Mouse (Mus musculus): ENCODE measurements at regions not wholly inside any gene's neighbourhood (a gene's known extent, or its start where the extent isn't known, plus 50 kb on each side); places are given as distances from the start of the nearest gene placed in this dataset.

DNA sequence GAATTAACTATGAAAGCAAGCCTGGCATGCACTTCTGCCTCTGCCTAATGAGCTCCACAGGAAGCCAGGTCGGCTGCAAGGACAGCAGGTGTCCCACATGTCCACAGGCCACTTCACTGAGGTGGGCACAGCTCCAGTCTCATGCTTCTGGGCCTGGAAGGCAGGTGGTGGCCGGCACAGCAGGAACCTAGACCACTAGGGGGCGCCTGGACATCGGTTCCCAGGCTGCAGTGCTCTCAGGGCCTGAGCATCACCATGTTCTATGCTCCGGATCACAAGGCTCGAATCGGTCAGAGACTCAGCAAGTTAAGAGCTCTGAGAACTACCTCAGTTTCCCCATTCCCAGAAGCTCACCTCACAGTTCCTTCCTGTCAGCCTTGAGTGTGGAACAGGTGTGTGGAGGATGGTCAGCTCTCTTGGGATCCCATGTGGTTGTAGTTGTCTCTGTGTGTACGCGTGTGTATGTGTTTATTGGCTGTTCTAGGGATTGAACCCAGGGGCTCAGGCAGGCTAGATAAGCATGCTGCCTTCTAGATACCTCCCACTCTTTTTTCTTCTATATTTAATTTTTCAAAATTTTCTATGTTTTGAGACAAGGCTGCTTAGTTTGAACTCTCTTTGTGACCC, 75.4 kb downstream of the Thnsl1 start:
- Histone ChIP-seq H3K4me3 (replicated peaks in 1 of 3; ENCODE audit: low read depth in 2 of 3, low read length in 2 of 3, poor library complexity in 1 of 3) (no peak overlapping the region), H3K4me2 (ENCODE audit: insufficient read depth, low read depth, poor library complexity, severe bottlenecking) (peak overlapping the region; percentile 59), H3K4me1 (ENCODE audit: control insufficient read depth in 1 of 2, insufficient read depth in 2 of 2) (no peaks in the 10 kb centered on the region), H3K36me3 (replicated peaks in 1 of 2; ENCODE audit: control insufficient read depth in 1 of 2, insufficient read depth in 1 of 2, low read length in 1 of 2) (no peaks in the 10 kb centered on the region), H3K9me3 (replicated peaks; ENCODE audit: low read length) (no peaks in the 10 kb centered on the region), H3K27ac (ENCODE audit: insufficient read depth, low read depth) (no peak overlapping the region), H3K79me2 (replicated peaks; ENCODE audit: control insufficient read depth, extremely low read depth, insufficient read depth, poor library complexity, severe bottlenecking) (no peaks in the 10 kb centered on the region), H3K9ac (ENCODE audit: insufficient read depth, low read depth) (no peak overlapping the region), H3K27me3 (replicated peaks) (no peaks in the 10 kb centered on the region)
- dilution Hi-C loops (cut with MboI; ENCODE audit: extremely low pct_ligation_motif_present, extremely low pct_unique_long_range_greater_than_20kb, low sequenced_read_pairs) (no loop called here), in situ Hi-C loops (cut with MboI; ENCODE audit: low pct_ligation_motif_present, low pct_unique_long_range_greater_than_20kb, low sequenced_read_pairs) (no loop called here)
- TF ChIP-seq CTCF (conservative IDR thresholded peaks at IDR 0.05 in 1 of 2, IDR thresholded peaks at IDR 0.05 in 1 of 2; ENCODE audit: low read depth in 2 of 2, low read length in 2 of 2) (peak; percentile 55 to 89), RAD21 (IDR thresholded peaks at IDR 0.05; ENCODE audit: low read depth, low read length) (peak; percentile 85), USF1 (IDR thresholded peaks at IDR 0.05; ENCODE audit: low read depth, low read length) (no peak), SIN3A (IDR thresholded peaks at IDR 0.05; ENCODE audit: low read length) (no peak), JUN (IDR thresholded peaks at IDR 0.05; ENCODE audit: insufficient read depth, low read depth, low read length) (no peak), PAX5 (IDR thresholded peaks at IDR 0.05; ENCODE audit: low read length) (no peak), MAX (IDR thresholded peaks at IDR 0.05; ENCODE audit: low read length) (no peak), IRF4 (IDR thresholded peaks at IDR 0.05; ENCODE audit: low read depth, low read length) (0 out of 2 replicates have a peak, but pooled peaks have one; percentile 42), MAZ (IDR thresholded peaks at IDR 0.05; ENCODE audit: low read depth, low read length) (no peak), ZNF384 (IDR thresholded peaks at IDR 0.05; ENCODE audit: low read depth, low read length) (no peak), EP300 (IDR thresholded peaks at IDR 0.05; ENCODE audit: low read length) (no peak), CHD1 (IDR thresholded peaks at IDR 0.05; ENCODE audit: low read depth, low read length) (no peak), ZC3H11A (IDR thresholded peaks at IDR 0.05; ENCODE audit: low read depth, low read length) (peak; percentile 30), ZKSCAN1 (IDR thresholded peaks at IDR 0.05; ENCODE audit: borderline replicate concordance, low read depth, low read length) (no peak), ETS1 (conservative IDR thresholded peaks at IDR 0.05; ENCODE audit: low read depth, low read length) (no peak), POLR2AphosphoS2 (IDR thresholded peaks at IDR 0.05; ENCODE audit: low read depth, low read length) (no peak), MEF2A (IDR thresholded peaks at IDR 0.05; ENCODE audit: borderline replicate concordance, low read depth, low read length) (no peak), RCOR1 (conservative IDR thresholded peaks at IDR 0.05; ENCODE audit: low read depth, low read length) (no peak), SMC3 (IDR thresholded peaks at IDR 0.05; ENCODE audit: low read depth, low read length) (peak; percentile 91), ELF1 (IDR thresholded peaks at IDR 0.05; ENCODE audit: low read depth, low read length) (no peak)
- DNase-seq (ENCODE audit: extremely low read depth): peak; percentile 73

- in situ Hi-C loops (cut with MboI; ENCODE audit: low pct_ligation_motif_present, low pct_unique_long_range_greater_than_20kb, low sequenced_read_pairs) (no loop called here), dilution Hi-C loops (cut with MboI; ENCODE audit: extremely low pct_ligation_motif_present, extremely low pct_unique_long_range_greater_than_20kb, low sequenced_read_pairs) (no loop called here)
- TF ChIP-seq MAFK (IDR thresholded peaks at IDR 0.05; ENCODE audit: insufficient replicate concordance, low read length) (no peak), RAD21 (IDR thresholded peaks at IDR 0.05; ENCODE audit: low read depth, low read length) (no peak), ZMIZ1 (IDR thresholded peaks at IDR 0.05; ENCODE audit: low read depth, low read length) (no peak), CTCF (conservative IDR thresholded peaks at IDR 0.05 in 1 of 2, IDR thresholded peaks at IDR 0.05 in 1 of 2; ENCODE audit: low read depth in 2 of 2, low read length in 2 of 2) (no peak), UBTF (IDR thresholded peaks at IDR 0.05; ENCODE audit: low read depth, low read length) (no peak), MAX (IDR thresholded peaks at IDR 0.05; ENCODE audit: low read length) (no peak), JUN (IDR thresholded peaks at IDR 0.05; ENCODE audit: insufficient read depth, low read depth, low read length) (no peak), USF2 (conservative IDR thresholded peaks at IDR 0.05; ENCODE audit: low read depth, low read length) (no peak), USF1 (IDR thresholded peaks at IDR 0.05; ENCODE audit: low read depth, low read length) (no peak), MAZ (IDR thresholded peaks at IDR 0.05; ENCODE audit: low read depth, low read length) (no peak)
- Histone ChIP-seq H3K27ac (ENCODE audit: insufficient read depth, low read depth) (no peak overlapping the region), H3K4me3 (replicated peaks in 1 of 3; ENCODE audit: low read depth in 2 of 3, low read length in 2 of 3, poor library complexity in 1 of 3) (no peak overlapping the region), H3K4me2 (ENCODE audit: insufficient read depth, low read depth, poor library complexity, severe bottlenecking) (no peak overlapping the region), H3K9ac (ENCODE audit: insufficient read depth, low read depth) (no peak overlapping the region), H3K9me3 (replicated peaks; ENCODE audit: low read length) (no peaks in the 10 kb centered on the region), H3K36me3 (replicated peaks in 1 of 2; ENCODE audit: control insufficient read depth in 1 of 2, insufficient read depth in 1 of 2, low read length in 1 of 2) (no peaks in the 10 kb centered on the region), H3K27me3 (replicated peaks) (no peaks in the 10 kb centered on the region), H3K4me1 (ENCODE audit: control insufficient read depth in 1 of 2, insufficient read depth in 2 of 2) (no peaks in the 10 kb centered on the region), H3K79me2 (replicated peaks; ENCODE audit: control insufficient read depth, extremely low read depth, insufficient read depth, poor library complexity, severe bottlenecking) (no peaks in the 10 kb centered on the region)
- no peak for DNase-seq (ENCODE audit: extremely low read depth)
Measured at GRCm38 (mm10) chr2:21282505-21283200, 77.1 kb downstream of the Thnsl1 start.
